Mouse (Mus musculus): Measurements from ENCODE around the gene F12.
"Not testable (repeated sequence)": the region's sequence is repeated elsewhere in the genome, so short reads cannot be mapped to it uniquely, and the experiment has no call there.

Gene F12

GRCm38 (mm10) chr13:55449679-55450441 is 23.3 kb upstream of the F12 start:
- DNase-seq (ENCODE audit: low read depth, low spot score) = no peak

GRCm38 (mm10) chr13:55449205-55449604 is 22.6 kb upstream of the F12 start:
- DNase-seq (ENCODE audit: low read depth, low spot score) = no peak

GRCm38 (mm10) chr13:55448131-55448530 is 21.5 kb upstream of the F12 start:
- no peak for DNase-seq (ENCODE audit: low read depth, low spot score)

GRCm38 (mm10) chr13:55447543-55447943 is 20.9 kb upstream of the F12 start:
- no peak for DNase-seq (ENCODE audit: low read depth, low spot score)

GRCm38 (mm10) chr13:55446483-55447105 is 20.0 kb upstream of the F12 start:
- no peak for DNase-seq (ENCODE audit: low read depth, low spot score)

GRCm38 (mm10) chr13:55445361-55446091 is 18.9 kb upstream of the F12 start:
- peak; percentile 59 for DNase-seq (ENCODE audit: low read depth, low spot score)

- peak; percentile 99 for DNase-seq (ENCODE audit: low read depth, low spot score)
Observed at GRCm38 (mm10) chr13:55444937-55445315, 18.3 kb upstream of the F12 start, which contains the start of gene Grk6. TSS of gene Grk6 (plus strand) at chr13:55445072.

- peak; percentile 76 for DNase-seq (ENCODE audit: low read depth, low spot score)
Observed at GRCm38 (mm10) chr13:55444286-55444936, 17.8 kb upstream of the F12 start.

- DNase-seq (ENCODE audit: low read depth, low spot score) = no peak
Observed at GRCm38 (mm10) chr13:55443799-55444285, 17.2 kb upstream of the F12 start.

GRCm38 (mm10) chr13:55437111-55437629 is 10.6 kb upstream of the F12 start:
- not testable (repeated sequence) for DNase-seq (ENCODE audit: low read depth, low spot score)

GRCm38 (mm10) chr13:55431889-55432685 is 5.5 kb upstream of the F12 start:
- no peak for DNase-seq (ENCODE audit: low read depth, low spot score)

- DNase-seq (ENCODE audit: low read depth, low spot score) = no peak
Observed at GRCm38 (mm10) chr13:55430566-55430965, 4.0 kb upstream of the F12 start.

GRCm38 (mm10) chr13:55429226-55429888 is 2.8 kb upstream of the F12 start:
- DNase-seq (ENCODE audit: low read depth, low spot score) = no peak

GRCm38 (mm10) chr13:55420933-55421800 is 5.4 kb downstream of the F12 start:
- peak; percentile 27 for DNase-seq (ENCODE audit: low read depth, low spot score)

- DNase-seq (ENCODE audit: low read depth, low spot score) = peak; percentile 29
Observed at GRCm38 (mm10) chr13:55420018-55420932, 6.3 kb downstream of the F12 start.

GRCm38 (mm10) chr13:55419142-55419541 is 7.5 kb downstream of the F12 start:
- no peak for DNase-seq (ENCODE audit: low read depth, low spot score)

GRCm38 (mm10) chr13:55418004-55418403 is 8.6 kb downstream of the F12 start:
- DNase-seq (ENCODE audit: low read depth, low spot score) = peak; percentile 85

GRCm38 (mm10) chr13:55414743-55415380 is 11.7 kb downstream of the F12 start, which contains the start of gene Pfn3:
TSS of gene Pfn3 (minus strand) at chr13:55415232.
- peak; percentile 63 for DNase-seq (ENCODE audit: low read depth, low spot score)
